Mouse (Mus musculus) megakaryocyte-erythroid progenitor cell, adult 5-6 weeks (primary cell): ENCODE measurements around the gene Ube2c. TPM values are rescaled to one million over a fixed set of nuclear protein-coding genes. Genes with fewer than 3 reads are reported as not detected.

Experiments used
- ATAC-seq: replicated peaks from 2 replicates; pipeline ENCODE4 v1.8.0; 2016; ENCODE audit warnings: mild to moderate bottlenecking, inconsistent platforms; ENCODE audit not compliant: severe bottlenecking, poor library complexity, low FRiP score, low TSS enrichment
- total RNA-seq, 2 experiments: library from RNA; stranded (forward) in 1 of 2; stranded (reverse) in 1 of 2; fragments of 200-1000, 215-1000 nt in 1 of 2; fragments of >200 nt in 1 of 2; fragmentation: Nextera tagmentation in 1 of 2; gene quantifications; 2 replicates each; pipeline ENCODE4 v1.2.3; 2014 to 2017

The Ube2c gene
- total RNA-seq, 2 experiments from 2014 or later, result 159 to 194 TPM

- peak; percentile 72 for ATAC-seq
Measured at GRCm38 (mm10) chr2:164760059-164760833, 9.5 kb upstream of the Ube2c start.

- ATAC-seq, result peak; percentile 85
Measured at GRCm38 (mm10) chr2:164761502-164761901, 8.2 kb upstream of the Ube2c start.

GRCm38 (mm10) chr2:164761971-164762370 is 7.7 kb upstream of the Ube2c start:
- ATAC-seq, result no peak

GRCm38 (mm10) chr2:164762593-164762992 is 7.1 kb upstream of the Ube2c start:
- no peak for ATAC-seq

GRCm38 (mm10) chr2:164765841-164766240 is 3.9 kb upstream of the Ube2c start:
- no peak for ATAC-seq

- ATAC-seq, result no peak
Measured at GRCm38 (mm10) chr2:164767812-164768540, 1.7 kb upstream of the Ube2c start.

- no peak for ATAC-seq
Measured at GRCm38 (mm10) chr2:164770279-164770678, 581 bp downstream of the Ube2c start.

- ATAC-seq, result no peak
Measured at GRCm38 (mm10) chr2:164771123-164771522, 1.4 kb downstream of the Ube2c start.

GRCm38 (mm10) chr2:164773229-164773988 is 3.7 kb downstream of the Ube2c start:
- 0 out of 2 replicates have a peak, but pooled peaks have one; percentile 0 for ATAC-seq

GRCm38 (mm10) chr2:164773989-164774364 is 4.3 kb downstream of the Ube2c start:
- peak; percentile 57 for ATAC-seq

- ATAC-seq, result no peak
Measured at GRCm38 (mm10) chr2:164776130-164776529, 6.4 kb downstream of the Ube2c start.

GRCm38 (mm10) chr2:164776801-164777200 is 7.1 kb downstream of the Ube2c start:
- no peak for ATAC-seq

GRCm38 (mm10) chr2:164777246-164778014 is 7.7 kb downstream of the Ube2c start:
- ATAC-seq, result no peak

GRCm38 (mm10) chr2:164778015-164778287 is 8.3 kb downstream of the Ube2c start:
- no peak for ATAC-seq

- no peak for ATAC-seq
Measured at GRCm38 (mm10) chr2:164778809-164779208, 9.1 kb downstream of the Ube2c start.

- ATAC-seq, result no peak
Measured at GRCm38 (mm10) chr2:164779481-164780086, 9.9 kb downstream of the Ube2c start, which contains the start of gene Tnnc2. Gene Tnnc2, minus strand, starts transcription at chr2:164779967.

GRCm38 (mm10) chr2:164781876-164782275 is 12.2 kb downstream of the Ube2c start:
- no peak for ATAC-seq

GRCm38 (mm10) chr2:164783926-164784581 is 14.4 kb downstream of the Ube2c start:
- ATAC-seq, result no peak
